Mouse (Mus musculus) liver, adult 2 months (tissue): ENCODE results near the gene Fbxw11. TPM values are rescaled to one million over a fixed set of nuclear protein-coding genes. Genes with fewer than 3 reads are reported as not detected.

Source experiments
- DNase-seq: peaks from one replicate; pipeline ENCODE4 v3.0.0-alpha.2; 2011; ENCODE audit warnings: low read depth, low spot score; ENCODE audit errors: extremely low read depth
- H3K27ac ChIP-seq: fragments of 200-500 bp; replicated peaks from 2 replicates; pipeline ENCODE4 v1.5.1; 2012; ENCODE audit warnings: low read depth, mild to moderate bottlenecking, control low read depth, inconsistent platforms, low read length; ENCODE audit not compliant: insufficient read depth
- H3K27me3 ChIP-seq: fragments of 200-500 bp; 2 replicates; pipeline ENCODE4 v1.6.1; 2012; ENCODE audit warnings: mild to moderate bottlenecking, moderate library complexity, low read length, inconsistent platforms; ENCODE audit not compliant: control insufficient read depth, insufficient read depth
- H3K36me3 ChIP-seq: fragments of 200-500 bp; 2 replicates; pipeline ENCODE4 v1.6.1; 2012; ENCODE audit warnings: low read length, inconsistent platforms; ENCODE audit not compliant: control insufficient read depth, insufficient read depth
- H3K4me1 ChIP-seq: fragments of 200-500 bp; 2 replicates; pipeline ENCODE4 v1.6.1; 2011; ENCODE audit warnings: low read length; ENCODE audit not compliant: control insufficient read depth, insufficient read depth
- H3K4me3 ChIP-seq: fragments of 200-500 bp; 2 replicates; pipeline ENCODE4 v1.5.1; 2011; ENCODE audit warnings: low read depth, mild to moderate bottlenecking, control low read depth, low read length, moderate library complexity; ENCODE audit not compliant: insufficient read depth
- H3K79me2 ChIP-seq: fragments of 200-500 bp; 2 replicates; pipeline ENCODE4 v1.6.1; 2012; ENCODE audit warnings: inconsistent platforms, mild to moderate bottlenecking, low read length, moderate library complexity; ENCODE audit not compliant: control insufficient read depth, insufficient read depth
- H3K9ac ChIP-seq: fragments of 200-500 bp; 2 replicates; pipeline ENCODE4 v1.6.1; 2012; ENCODE audit warnings: low read depth, mild to moderate bottlenecking, control low read depth, inconsistent platforms, low read length
- CTCF ChIP-seq: fragments of 200-500 bp; IDR thresholded peaks from 2 replicates; pipeline ENCODE4 v1.5.1; 2011; ENCODE audit warnings: low read depth, low read length, control low read depth
- POLR2A ChIP-seq: fragments of 200-500 bp; IDR thresholded peaks from 2 replicates; pipeline ENCODE4 v1.6.1; 2011; ENCODE audit warnings: low read length, control low read depth; ENCODE audit not compliant: insufficient read depth; ENCODE audit errors: extremely low read depth
- WGBS: fragments of 180-500 bp; shearing (Covaris S2); methylation state at CpG from one replicate; pipeline ENCODE4 v1.1.7; 2018; 5-methylcytosine and 5-hydroxymethylcytosine counted together
- polyA plus RNA-seq: library from polyadenylated mRNA; depleted of rRNA; stranded (reverse); fragments of >200 nt; gene quantifications from 2 replicates; pipeline ENCODE4 v1.2.3, GENCODE M21; 2012; rRNA removed
- total RNA-seq: library from RNA; depleted of rRNA; stranded (reverse); fragments of >200 nt; gene quantifications from 2 replicates; pipeline ENCODE4 v1.2.3, GENCODE M21; 2014; rRNA removed

The Fbxw11 gene
- total RNA-seq (20.8 and 27.4 TPM in 2 replicates), polyA plus RNA-seq (20.3 and 22.5 TPM in 2 replicates)

DNA sequence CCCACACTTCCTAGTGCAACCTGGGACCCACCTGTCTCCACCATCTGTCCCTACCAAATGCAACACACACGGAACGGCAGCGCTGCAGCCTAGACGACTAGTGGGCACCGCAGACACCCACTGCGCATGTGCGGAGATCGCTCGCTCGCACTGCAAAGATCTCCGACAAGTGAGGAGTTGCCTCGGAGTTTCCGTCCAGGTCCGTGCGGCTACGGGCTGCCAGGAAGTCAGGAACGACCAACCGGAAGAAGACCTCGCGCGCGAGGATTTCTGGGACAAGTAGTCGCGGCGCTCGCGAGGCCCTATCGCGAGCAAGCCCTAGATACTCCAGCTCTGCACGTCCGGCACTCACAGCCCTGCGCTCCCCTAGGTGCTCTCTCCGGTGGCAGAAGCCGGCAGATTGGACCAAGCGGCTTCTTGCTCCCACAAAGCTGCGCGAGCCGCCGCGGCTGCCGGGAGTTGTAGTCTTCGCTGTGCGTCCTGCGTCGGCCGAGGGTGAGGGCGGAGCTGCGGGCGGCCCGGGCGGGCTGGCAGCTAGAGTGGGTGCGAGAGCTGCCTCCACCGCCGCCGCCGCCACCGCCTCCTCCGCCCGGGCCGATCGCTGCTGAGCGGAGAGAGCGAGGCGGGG, at the start of gene Fbxw11:
Gene Fbxw11, plus strand, starts transcription at position 476 of the 628 bp plus-strand sequence.
- 1% methylated on average over 58 of the region's 64 CpGs for WGBS
- DNase-seq, result peak; percentile 92
- TF ChIP-seq POLR2A, result peak; percentile 84; the same call in 1 of the 2 replicates
- TF ChIP-seq CTCF, result no peak

GRCm38 (mm10) chr11:32593081-32593480, 49.4 kb upstream of the Fbxw11 start:
- no peak for TF ChIP-seq POLR2A
- TF ChIP-seq CTCF, result no peak
- Histone ChIP-seq H3K4me3 (no peak overlapping the region), H3K27ac (no peak overlapping the region), H3K27me3 (no peaks in the 10 kb centered on the region), H3K9ac (no peak overlapping the region), H3K79me2 (no peaks in the 10 kb centered on the region), H3K4me1 (no peaks in the 10 kb centered on the region), H3K36me3 (no peaks in the 10 kb centered on the region)
- 84% methylated on average over 7 of the region's 7 CpGs for WGBS
- DNase-seq, result no peak

More for the DNA sequence above, at the start of gene Fbxw11:
- Histone ChIP-seq H3K4me1 (peaks cover 15% of the 10 kb centered on the region), H3K36me3 (no peaks in the 10 kb centered on the region), H3K9ac (peak within 1 kb of the TSS; percentile 91), H3K27ac (peak within 1 kb of the TSS; percentile 93), H3K79me2 (peaks cover 14% of the 10 kb centered on the region; the same call in 1 of the 2 replicates), H3K27me3 (no peaks in the 10 kb centered on the region), H3K4me3 (peak within 1 kb of the TSS; percentile 85)

GRCm38 (mm10) chr11:32594122-32594521, 48.4 kb upstream of the Fbxw11 start:
- Histone ChIP-seq H3K4me3 (no peak overlapping the region), H3K36me3 (no peaks in the 10 kb centered on the region), H3K79me2 (no peaks in the 10 kb centered on the region), H3K4me1 (no peaks in the 10 kb centered on the region), H3K27ac (no peak overlapping the region), H3K9ac (no peak overlapping the region), H3K27me3 (no peaks in the 10 kb centered on the region)
- DNase-seq, result no peak
- 90% methylated on average over 4 of the region's 4 CpGs for WGBS
- peak; percentile 50; the same call in 1 of the 2 replicates for TF ChIP-seq CTCF
- TF ChIP-seq POLR2A, result no peak

GRCm38 (mm10) chr11:32600371-32600770, 42.2 kb upstream of the Fbxw11 start:
- no peaks in the 10 kb centered on the region for H3K79me2 ChIP-seq
- TF ChIP-seq POLR2A (no peak), CTCF (no peak)
- no peak overlapping the region for H3K4me3 ChIP-seq
- no peaks in the 10 kb centered on the region for H3K36me3 ChIP-seq
- WGBS, result 90% methylated on average over 6 of the region's 6 CpGs
- no peaks in the 10 kb centered on the region for H3K27me3 ChIP-seq
- H3K9ac ChIP-seq, result no peak overlapping the region
- no peak for DNase-seq
- H3K27ac ChIP-seq, result no peak overlapping the region
- H3K4me1 ChIP-seq, result peaks cover 5% of the 10 kb centered on the region; the same call in 1 of the 2 replicates

GRCm38 (mm10) chr11:32601528-32602323, 40.8 kb upstream of the Fbxw11 start:
- H3K36me3 ChIP-seq, result no peaks in the 10 kb centered on the region
- DNase-seq, result no peak
- TF ChIP-seq POLR2A (no peak), CTCF (no peak)
- WGBS, result 57% methylated on average over 12 of the region's 12 CpGs
- H3K4me1 ChIP-seq, result peaks cover 8% of the 10 kb centered on the region
- H3K27me3 ChIP-seq, result no peaks in the 10 kb centered on the region
- no peak overlapping the region for H3K27ac ChIP-seq
- no peaks in the 10 kb centered on the region for H3K79me2 ChIP-seq
- no peak overlapping the region for H3K4me3 ChIP-seq
- H3K9ac ChIP-seq, result no peak overlapping the region
